Mouse (Mus musculus) erythroblast, adult 5-6 weeks (primary cell): ENCODE measurements around the gene Pafah1b3. TPM values are rescaled to one million over a fixed set of nuclear protein-coding genes. Genes with fewer than 3 reads are reported as not detected.

Experiments used
- ATAC-seq: replicated peaks from 2 replicates; pipeline ENCODE4 v1.8.0; 2016; ENCODE audit warnings: moderate number of reproducible peaks, mild to moderate bottlenecking, moderate TSS enrichment, inconsistent platforms; ENCODE audit not compliant: poor library complexity, low FRiP score, severe bottlenecking
- total RNA-seq, 2 experiments: library from RNA; stranded (forward) in 1 of 2; stranded (reverse) in 1 of 2; fragments of 150-400 nt in 1 of 2; fragments of 200-764, 138-1000 nt in 1 of 2; gene quantifications; 2 replicates each; pipeline versions ENCODE4 v1.2.3 to v1.2.4; 2015 to 2017; ENCODE audit warnings: low replicate concordance in 2 of 2

Gene Pafah1b3
- total RNA-seq, 2 experiments from 2014 or later = 1.9 TPM; not detected in 1

- ATAC-seq = no peak
Measured at GRCm38 (mm10) chr7:25306614-25306996, 8.8 kb upstream of the Pafah1b3 start.

GRCm38 (mm10) chr7:25305956-25306613, 8.3 kb upstream of the Pafah1b3 start, which contains the start of gene Tmem145:
TSS of gene Tmem145 (plus strand) at chr7:25306106.
- ATAC-seq = no peak

DNA sequence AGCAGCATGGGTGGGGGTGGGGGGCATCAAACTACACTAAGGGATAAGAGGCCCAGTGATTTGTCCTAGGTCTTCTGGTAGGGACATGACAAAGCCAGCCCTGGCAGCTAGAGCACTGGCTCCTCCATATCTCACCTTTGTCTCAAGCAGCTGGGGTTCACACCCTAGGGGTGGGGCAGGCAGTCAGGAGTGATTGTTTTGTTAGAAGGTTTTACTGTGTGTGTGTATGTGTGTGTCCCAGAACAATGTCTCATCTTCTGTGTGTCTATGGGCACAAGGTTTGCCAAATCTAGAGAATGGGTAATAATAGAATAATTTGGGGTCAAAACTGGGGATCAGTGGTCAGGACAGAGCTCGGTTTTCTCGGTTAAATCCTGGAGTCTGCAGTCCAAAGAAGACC, 7.7 kb upstream of the Pafah1b3 start:
- ATAC-seq = no peak

GRCm38 (mm10) chr7:25303685-25304006, 5.9 kb upstream of the Pafah1b3 start:
- no peak for ATAC-seq

DNA sequence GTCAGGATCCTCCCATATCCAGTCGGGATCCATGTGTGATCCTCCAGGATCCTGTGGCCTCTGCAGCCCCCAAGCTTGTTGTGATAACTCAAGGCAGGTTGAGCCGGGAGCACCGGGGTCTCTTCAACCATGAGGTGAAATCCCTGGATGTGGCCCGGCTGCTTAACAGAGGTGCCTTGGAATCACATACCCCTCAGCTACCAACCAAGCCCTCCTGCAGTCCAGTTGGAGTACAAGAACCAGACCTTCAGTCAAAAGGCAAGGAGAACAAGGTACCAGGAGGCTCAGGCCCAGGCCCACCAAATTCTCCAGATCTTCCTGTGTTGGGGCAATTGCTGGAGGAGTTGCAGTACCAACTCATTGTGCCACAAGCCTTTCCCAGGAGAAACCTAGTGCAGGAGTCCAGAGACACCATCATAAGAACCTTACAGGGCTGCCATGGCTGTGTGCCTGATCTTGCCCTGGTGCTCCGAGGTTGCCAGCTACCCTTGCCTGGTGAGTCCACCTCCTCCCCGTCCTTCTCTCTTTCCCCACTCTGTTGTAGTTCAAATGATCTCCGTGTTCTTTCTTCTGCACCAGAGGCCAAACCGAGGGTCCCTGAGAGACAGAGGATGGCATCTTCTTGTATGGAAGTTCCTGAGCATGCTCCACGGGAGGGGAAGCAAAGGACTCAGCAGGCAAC, 5.4 kb upstream of the Pafah1b3 start:
- ATAC-seq = no peak

DNA sequence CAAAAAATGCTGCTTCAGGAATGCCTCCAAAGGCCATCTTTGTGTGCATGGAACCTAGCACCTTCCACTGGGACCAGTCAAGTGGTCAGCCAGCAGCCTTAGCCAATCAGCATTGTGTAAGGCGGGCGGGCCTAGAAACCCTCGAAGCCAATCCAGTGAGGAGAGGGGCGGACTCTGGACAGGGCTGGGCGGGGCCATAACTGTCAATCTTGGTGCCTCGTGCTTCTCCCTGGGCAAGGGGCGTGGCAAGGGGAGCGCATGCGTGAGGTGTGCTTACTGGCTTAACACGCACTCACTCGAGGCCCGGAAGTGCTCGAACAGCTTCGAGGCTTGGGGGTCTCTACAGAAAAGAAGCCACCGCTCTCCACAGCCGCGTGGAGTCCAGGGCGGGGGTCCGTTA, 3.3 kb upstream of the Pafah1b3 start, which contains the start of gene Prr19:
Gene Prr19 (plus strand): TSS at position 349 of the 400 bp plus-strand sequence.
- peak; percentile 34; the same call in 1 of the 2 replicates for ATAC-seq

- ATAC-seq = 0 out of 2 replicates have a peak, but pooled peaks have one; percentile 42
Measured at GRCm38 (mm10) chr7:25296945-25297453, 787 bp downstream of the Pafah1b3 start.

GRCm38 (mm10) chr7:25294960-25295722, 2.6 kb downstream of the Pafah1b3 start:
- ATAC-seq = no peak

GRCm38 (mm10) chr7:25294495-25294894, 3.3 kb downstream of the Pafah1b3 start:
- ATAC-seq = no peak

DNA sequence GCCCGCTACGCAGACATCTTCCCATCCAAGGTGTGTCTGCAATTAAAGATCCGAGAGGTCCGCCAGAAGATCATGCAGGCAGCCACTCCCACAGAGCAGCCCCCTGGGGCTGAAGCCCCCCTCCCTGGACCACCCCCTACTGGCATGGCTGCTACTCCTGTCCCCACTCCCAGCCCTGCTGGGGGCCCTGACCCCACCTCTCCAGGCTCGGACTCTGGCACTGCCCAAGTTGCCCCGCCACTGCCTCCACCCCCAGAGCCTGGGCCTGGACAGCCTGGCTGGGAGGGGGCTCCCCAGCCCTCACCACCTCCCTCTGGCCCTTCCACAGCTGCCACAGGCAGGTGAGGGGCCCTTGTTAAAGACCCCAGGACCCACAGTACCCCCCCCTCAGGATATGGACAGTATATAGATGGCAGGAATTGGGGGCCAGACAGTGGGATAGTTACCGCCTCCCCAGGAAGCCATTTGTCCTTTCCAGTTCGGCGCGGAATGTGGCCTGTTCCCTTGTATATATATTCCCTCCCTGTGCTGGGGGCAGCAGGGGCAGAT, 4.5 kb downstream of the Pafah1b3 start:
- ATAC-seq = no peak

DNA sequence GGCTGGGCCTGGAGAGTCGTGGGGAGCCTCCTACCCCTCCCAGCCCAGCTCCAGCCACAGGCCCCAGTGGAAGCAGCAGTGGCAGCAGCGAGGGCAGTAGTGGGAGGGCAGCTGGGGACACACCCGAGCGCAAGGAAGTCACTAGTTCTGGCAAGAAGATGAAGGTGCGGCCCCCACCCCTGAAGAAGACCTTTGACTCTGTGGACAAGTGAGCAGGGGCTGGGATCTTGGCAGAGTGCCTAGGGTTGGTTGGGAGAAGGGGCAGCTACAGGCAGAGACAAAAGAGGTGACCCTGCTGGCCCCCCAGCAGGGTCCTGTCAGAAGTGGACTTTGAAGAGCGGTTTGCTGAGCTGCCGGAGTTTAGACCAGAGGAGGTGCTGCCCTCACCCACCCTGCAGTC, 5.7 kb downstream of the Pafah1b3 start:
- ATAC-seq = no peak

- no peak for ATAC-seq
Measured at GRCm38 (mm10) chr7:25290911-25291310, 6.9 kb downstream of the Pafah1b3 start.

- no peak for ATAC-seq
Measured at GRCm38 (mm10) chr7:25290463-25290862, 7.3 kb downstream of the Pafah1b3 start.

GRCm38 (mm10) chr7:25289925-25290324, 7.9 kb downstream of the Pafah1b3 start:
- ATAC-seq = no peak

- no peak for ATAC-seq
Measured at GRCm38 (mm10) chr7:25288721-25289120, 9.1 kb downstream of the Pafah1b3 start.

- ATAC-seq = no peak
Measured at GRCm38 (mm10) chr7:25288011-25288410, 9.8 kb downstream of the Pafah1b3 start.

DNA sequence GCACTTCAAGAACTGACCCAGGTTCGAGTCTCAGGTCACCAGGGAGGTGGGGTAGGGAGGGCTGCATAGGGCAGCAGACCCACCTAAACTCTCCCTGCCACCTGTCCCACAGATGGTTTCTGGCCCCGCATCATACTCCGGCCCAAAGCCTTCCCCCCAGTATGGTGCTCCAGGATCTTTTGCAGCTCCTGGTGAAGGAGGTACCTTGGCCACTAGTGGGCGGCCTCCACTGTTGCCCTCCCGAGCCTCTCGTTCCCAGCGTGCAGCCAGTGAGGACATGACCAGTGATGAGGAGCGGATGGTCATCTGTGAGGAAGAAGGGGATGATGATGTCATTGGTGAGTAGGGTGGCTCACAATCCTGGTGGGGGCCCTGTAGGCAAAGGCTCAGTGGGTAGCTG, 10.8 kb downstream of the Pafah1b3 start:
- ATAC-seq = no peak

DNA sequence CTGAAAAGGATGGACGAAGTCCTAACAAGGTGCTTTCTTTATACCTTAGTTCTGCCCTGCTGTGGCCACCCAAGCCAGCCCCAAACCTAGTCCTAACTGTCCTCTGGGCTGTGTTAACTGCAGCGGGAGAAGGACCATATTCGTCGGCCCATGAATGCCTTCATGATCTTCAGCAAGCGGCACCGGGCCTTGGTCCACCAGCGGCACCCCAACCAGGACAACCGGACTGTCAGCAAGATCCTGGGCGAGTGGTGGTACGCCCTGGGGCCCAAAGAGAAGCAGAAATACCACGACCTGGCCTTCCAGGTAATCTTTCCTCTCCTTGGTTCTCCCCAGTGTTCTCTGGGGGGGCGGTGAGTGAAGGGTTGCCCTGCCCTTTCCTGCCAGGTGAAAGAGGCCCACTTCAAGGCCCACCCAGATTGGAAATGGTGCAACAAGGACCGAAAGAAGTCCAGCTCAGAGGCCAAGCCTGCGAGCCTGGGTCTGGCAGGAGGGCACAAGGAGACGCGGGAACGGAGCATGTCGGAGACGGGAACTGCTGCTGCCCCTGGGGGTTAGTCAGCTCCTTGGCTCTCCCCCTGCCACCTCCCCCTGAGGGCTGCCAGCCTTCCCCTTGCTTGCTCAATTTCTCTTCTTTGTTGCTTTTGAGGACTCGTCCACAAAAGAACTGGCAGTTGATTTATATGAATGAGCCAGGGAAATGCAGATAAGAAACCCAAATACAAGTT, 12.1 kb downstream of the Pafah1b3 start:
- ATAC-seq = no peak

- no peak for ATAC-seq
Measured at GRCm38 (mm10) chr7:25284766-25285165, 13.0 kb downstream of the Pafah1b3 start.

GRCm38 (mm10) chr7:25284171-25284570, 13.6 kb downstream of the Pafah1b3 start:
- ATAC-seq = no peak
